Comparison of ENCODE assay signal across 22 mouse cellular contexts in the genomic region with DNA sequence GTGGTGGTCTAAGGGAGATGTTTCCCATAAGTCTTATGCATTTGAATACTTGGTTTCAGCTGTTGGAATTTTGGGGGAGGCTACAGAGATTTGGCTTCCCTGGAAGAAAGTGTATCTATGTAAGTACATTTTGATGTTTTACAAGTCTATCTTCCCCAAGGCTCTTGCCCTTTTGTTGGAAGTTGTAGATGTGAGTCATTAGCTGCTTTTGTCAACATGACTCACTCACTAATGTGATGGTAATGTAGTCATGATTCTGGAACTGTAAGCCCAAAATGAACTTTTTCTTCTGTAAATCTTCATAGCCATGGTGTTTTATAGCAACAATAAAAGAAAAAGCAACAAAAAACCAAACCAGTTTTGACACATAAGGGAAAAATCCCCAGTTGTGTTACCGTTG.
"Had no signal": no experiment of that assay in that cellular context is flagged by ENCODE, and none has a peak within 500 bp of the region (broad histone marks: within the 10 kb centered on the region; RNA-seq: fewer than 3 reads in every experiment).

No protein-coding gene starts in this region.

- H3K9me3 ChIP-seq: liver, embryonic 15.5 days; lung, embryonic 15.5 days; midbrain, embryonic 13.5 days; neural tube, embryonic 13.5 days; neural tube, embryonic 15.5 days had no signal

- H3K27me3 ChIP-seq: liver, embryonic 15.5 days; lung, embryonic 15.5 days; megakaryocyte, embryonic 14.5 days; midbrain, embryonic 13.5 days; neural tube, embryonic 13.5 days; neural tube, embryonic 15.5 days had no signal

- H3K4me2 ChIP-seq: liver, embryonic 15.5 days; lung, embryonic 15.5 days; midbrain, embryonic 11.5 days; midbrain, embryonic 13.5 days; neural tube, embryonic 13.5 days; neural tube, embryonic 15.5 days had no signal

- H3K9ac ChIP-seq: liver, embryonic 15.5 days; liver, postnatal 0 days; lung, embryonic 15.5 days; midbrain, embryonic 13.5 days; neural tube, embryonic 13.5 days; neural tube, embryonic 15.5 days had no signal

- H3K4me3 ChIP-seq: liver, embryonic 15.5 days; lung, embryonic 15.5 days; megakaryocyte, embryonic 14.5 days; midbrain, embryonic 13.5 days; myocyte; neural tube, embryonic 13.5 days; neural tube, embryonic 15.5 days had no signal

- H3K27ac ChIP-seq: liver, embryonic 15.5 days; lung, embryonic 15.5 days; macrophage; midbrain, embryonic 13.5 days; neural tube, embryonic 13.5 days; neural tube, embryonic 15.5 days had no signal

- H3K36me3 ChIP-seq: liver, embryonic 15.5 days; lung, embryonic 15.5 days; midbrain, embryonic 13.5 days; neural tube, embryonic 13.5 days; neural tube, embryonic 15.5 days had no signal

- DNase-seq: liver, postnatal 0 days; lung, adult 2 months; lung, postnatal 14 days; lung, postnatal 36 days; retina, postnatal 1 day; right cerebral cortex, postnatal 14 days; right cerebral cortex, postnatal 4 days; spleen, adult 18-20 months; thymus, adult 2 months; thymus, postnatal 25 days; thymus, postnatal 4 days had no signal

- H3K4me1 ChIP-seq: liver, embryonic 15.5 days; lung, embryonic 15.5 days; megakaryocyte, embryonic 14.5 days; midbrain, embryonic 13.5 days; neural tube, embryonic 13.5 days; neural tube, embryonic 15.5 days had no signal

- ATAC-seq: liver, postnatal 0 days; lung, postnatal 0 days; midbrain, embryonic 13.5 days; midbrain, embryonic 16.5 days had no signal
